Mouse (Mus musculus): Measurements from ENCODE around the gene Wdr46.

Gene Wdr46

DNA sequence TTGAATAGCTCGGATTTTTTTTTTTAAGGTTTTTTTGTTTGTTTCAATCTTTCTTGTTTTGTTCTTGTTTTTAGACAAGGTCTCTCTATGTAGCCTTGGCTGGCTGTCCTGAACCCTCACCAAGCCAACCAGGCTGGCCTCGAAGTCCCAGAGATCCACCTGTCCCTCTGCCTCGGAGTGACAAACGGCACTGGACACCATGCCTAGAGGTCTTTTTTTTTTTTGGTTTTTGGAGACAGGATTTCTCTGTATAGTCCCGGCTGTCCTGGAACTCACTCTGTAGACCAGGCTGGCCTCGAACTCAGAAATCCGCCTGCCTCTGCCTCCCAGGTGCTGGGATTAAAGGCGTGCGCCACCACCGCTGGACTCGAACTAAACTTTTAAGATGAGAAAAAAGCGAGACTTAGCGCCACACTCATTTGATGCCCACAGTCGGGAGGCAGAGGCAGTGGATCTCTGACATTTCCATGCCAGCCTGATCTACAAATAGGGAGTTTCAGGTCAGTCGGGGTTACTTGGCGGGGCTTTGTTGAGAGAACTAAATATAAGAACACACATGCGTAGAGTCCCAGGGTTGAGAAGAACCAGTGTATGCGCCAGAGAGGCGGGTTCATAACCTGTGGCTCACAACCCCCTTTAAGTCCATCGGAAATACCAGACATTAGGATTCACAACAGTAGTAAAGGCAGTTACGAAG lies 12.1 kb upstream of the Wdr46 start:
- DNase-seq (ENCODE audit: low read depth, low spot score), result no peak

DNA sequence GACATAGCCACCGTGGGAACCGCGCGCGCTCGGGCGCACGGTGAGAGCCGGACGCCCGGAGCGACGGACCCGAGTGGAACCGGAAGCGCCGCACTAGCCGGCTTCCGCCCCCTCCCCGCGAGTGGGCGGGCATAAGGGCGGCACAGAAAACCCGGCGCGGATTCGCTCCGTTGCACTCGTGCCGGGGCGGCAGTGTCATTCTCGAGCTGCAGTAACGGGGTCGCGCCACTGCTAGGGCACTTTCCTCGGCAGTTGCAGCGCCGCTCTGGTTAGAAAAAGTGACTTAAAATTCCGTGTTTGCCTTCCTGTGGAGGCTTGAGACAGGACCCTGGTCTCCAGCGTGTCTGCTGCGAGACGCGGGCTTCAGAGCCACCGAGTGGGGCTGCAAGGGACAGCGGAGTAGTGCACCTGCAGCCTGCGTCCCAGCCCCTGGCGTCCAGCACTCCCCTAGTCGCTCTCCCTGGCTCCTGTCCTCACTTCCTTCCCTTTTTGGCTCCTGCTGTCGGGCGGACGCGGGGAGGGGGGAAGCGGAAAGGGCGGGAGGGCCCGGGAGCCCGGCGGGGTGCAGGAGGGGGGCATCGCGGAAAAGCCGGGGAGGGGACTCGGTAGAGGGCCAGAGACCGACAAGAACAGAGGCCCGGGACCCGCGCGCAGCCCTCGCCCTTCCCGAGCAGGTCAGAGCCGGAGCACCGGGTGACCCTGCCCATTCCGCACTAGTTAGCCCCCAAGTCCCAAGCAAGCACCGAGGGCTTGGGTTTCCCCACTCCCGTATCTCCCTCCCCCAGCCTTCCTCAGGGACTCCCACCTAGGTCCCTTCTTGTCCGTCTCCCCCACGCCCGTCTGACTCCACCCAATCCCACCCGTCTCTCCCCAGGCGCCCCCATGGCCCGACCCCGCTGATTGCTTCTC lies 10.8 kb upstream of the Wdr46 start, which contains the start of gene Rgl2:
Gene Rgl2, plus strand, starts transcription at position 173 of the 909 bp plus-strand sequence.
- peak; percentile 85 for DNase-seq (ENCODE audit: low read depth, low spot score)

DNA sequence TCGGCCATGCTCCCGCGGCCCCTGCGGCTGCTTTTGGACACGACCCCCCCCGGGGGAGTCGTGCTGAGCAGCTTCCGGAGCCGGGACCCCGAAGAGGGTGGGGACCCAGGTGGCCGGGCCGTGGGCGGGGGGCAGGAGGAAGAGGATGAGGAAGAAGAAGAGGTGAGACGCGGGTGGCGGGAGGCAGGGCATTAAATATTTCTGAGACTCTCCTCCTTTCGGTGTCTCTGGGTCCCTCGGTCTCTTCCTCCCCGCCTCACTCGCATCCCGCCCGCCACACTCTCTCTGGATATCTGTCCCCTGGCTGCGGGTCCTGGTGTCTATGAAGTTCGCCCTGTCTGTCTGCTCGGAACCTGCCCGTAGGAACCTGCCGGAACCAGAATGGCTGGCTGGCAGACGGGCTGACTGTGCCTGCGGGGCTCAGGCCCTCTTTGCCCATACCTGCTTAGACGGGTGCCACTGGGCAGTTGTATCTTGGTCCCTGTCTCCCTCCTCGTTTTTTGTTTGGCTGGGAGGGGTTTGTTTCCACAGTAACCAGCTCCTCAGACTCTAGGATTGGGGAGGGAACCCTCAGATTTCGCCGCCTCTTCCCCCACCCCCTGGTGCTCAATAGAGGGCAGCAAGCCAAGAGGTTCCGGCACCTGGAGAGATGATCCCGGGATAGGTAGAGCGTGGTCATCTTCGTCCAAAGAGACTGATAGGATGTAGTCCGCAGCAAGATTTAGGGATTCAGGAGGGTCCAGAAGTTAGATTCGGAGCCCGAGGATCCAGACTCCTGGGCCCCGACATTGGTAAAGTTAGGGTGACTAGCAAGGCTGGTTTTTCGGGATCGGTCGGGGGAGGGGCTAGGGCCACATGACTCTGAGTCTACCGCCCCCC lies 9.9 kb upstream of the Wdr46 start:
- peak; percentile 79 for DNase-seq (ENCODE audit: low read depth, low spot score)

DNA sequence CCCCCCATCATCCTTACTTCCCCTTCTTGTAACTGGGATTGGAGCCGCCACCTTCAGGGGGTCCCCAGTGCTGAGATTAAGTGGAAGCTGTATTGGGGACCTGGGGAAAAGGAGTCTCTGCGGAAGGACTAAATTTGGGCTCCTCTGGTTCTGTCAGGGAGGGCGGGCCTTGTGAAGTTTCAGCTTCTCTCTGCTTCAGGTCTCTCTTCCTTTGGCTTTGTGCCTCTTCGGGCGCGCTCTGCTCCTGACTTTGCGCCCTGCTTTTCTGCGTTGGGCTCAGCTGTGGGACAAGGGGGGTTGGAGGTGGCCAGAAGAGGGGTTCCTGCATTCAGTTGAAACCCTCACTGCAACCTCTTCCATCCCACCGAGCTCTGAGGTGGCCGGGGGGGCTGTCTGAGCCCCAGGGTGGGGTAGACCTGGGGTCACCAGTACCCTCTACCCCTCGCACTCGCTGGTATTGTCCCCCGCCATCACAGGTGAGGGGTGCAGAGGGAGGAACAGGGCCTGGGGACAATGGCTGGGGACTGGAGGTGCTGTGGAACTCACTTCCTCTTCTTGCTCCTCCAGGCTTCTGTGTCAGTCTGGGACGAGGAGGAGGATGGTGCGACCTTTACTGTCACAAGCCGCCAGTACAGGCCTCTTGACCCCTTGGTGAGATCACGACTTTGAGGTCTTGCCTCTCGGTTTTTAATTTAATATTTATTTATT lies 9.1 kb upstream of the Wdr46 start:
- DNase-seq (ENCODE audit: low read depth, low spot score), result no peak

DNA sequence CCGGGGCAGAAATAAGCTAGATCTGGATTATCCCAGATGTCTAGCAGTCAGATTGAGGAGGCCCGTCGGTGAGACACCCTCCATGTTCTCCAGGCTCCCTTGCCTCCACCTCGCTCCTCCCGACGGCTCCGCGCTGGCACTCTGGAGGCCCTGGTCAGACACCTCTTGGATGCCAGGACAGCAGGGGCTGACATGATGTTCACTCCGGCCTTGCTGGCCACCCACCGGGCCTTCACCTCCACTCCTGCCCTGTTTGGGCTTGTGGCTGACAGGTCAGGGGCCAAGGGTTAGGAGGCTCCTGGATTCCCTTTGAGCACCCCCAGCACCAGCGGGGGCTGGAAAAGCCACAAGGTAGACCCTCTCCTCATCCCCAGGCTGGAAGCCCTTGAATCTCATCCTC lies 8.5 kb upstream of the Wdr46 start:
- DNase-seq (ENCODE audit: low read depth, low spot score), result no peak

DNA sequence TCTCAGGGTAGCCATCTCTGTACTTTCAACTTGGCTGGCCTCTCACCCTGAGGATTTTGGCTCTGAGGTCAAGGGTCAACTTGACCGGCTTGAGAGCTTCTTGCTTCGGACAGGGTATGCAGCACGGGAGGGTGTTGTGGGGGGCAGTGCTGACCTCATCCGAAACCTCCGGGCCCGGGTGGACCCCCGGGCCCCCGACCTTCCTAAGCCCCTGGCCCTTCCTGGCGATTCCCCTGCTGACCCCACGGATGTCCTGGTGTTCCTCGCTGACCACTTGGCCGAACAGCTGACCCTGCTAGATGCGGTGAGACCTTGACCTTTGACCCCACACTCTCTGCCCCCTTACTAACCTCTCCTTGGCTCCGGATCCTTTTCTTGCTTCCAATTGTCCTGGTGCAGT lies 8.0 kb upstream of the Wdr46 start:
- DNase-seq (ENCODE audit: low read depth, low spot score), result no peak

DNA sequence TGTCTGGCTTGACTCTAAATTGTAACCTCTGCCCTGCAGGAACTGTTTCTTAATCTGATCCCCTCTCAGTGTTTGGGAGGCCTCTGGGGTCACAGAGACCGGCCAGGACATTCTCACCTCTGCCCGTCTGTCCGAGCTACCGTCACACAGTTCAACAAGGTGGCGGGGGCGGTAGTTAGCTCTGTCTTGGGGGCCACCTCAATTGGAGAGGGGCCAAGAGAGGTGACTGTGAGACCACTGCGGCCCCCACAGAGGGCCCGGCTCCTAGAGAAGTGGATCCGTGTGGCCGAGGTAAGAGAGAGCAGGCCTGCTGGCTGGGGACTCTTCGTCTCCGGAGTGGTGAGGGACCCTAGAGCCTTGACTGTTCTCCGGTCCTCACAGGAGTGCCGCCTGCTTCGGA lies 7.5 kb upstream of the Wdr46 start:
- DNase-seq (ENCODE audit: low read depth, low spot score), result no peak

DNA sequence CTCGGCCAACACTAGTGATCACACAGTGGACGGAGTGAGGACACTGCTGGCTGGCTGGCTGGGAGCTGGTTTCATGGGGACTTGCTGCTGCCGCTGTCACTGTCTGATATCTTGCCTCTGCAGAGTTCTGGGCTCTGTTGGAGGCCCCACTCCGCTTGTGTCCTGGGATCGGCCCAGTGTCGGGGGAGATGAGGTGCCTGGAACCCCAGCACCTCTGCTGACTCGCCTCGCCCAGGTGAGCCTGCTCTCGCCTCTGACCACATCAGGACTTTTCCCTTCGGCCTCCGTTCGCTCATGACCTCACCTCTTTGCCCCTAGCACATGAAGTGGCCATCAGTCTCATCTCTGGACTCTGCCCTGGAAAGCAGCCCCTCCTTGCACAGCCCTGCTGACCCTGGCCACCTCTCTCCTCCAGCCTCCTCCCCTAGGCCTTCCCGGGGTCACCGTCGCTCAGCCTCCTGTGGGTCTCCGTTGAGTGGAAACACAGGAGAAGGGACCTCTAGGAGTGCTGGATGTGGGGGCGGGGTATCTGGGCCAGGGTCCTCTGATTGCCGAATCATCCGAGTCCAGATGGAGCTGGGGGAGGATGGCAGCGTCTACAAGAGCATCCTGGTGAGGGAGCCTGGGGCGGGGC lies 4.9 kb upstream of the Wdr46 start:
- no peak for DNase-seq (ENCODE audit: low read depth, low spot score)

DNA sequence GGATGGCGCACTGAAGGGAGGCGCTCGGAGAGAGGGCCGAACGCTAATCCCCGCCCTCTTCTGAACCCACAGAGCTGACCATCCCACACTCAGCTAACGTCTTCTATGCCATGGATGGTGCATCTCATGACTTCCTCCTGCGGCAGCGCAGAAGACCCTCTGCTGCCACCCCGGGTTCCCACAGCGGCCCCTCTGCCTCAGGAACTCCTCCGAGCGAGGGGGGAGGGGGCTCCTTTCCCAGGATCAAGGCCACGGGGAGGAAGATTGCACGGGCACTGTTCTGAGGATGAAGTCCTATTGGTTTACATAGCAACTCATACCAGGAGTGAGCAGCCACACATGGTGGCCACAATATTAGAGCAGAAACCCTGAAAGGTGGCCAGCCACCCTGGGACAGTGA lies 3.5 kb upstream of the Wdr46 start:
- no peak for DNase-seq (ENCODE audit: low read depth, low spot score)

DNA sequence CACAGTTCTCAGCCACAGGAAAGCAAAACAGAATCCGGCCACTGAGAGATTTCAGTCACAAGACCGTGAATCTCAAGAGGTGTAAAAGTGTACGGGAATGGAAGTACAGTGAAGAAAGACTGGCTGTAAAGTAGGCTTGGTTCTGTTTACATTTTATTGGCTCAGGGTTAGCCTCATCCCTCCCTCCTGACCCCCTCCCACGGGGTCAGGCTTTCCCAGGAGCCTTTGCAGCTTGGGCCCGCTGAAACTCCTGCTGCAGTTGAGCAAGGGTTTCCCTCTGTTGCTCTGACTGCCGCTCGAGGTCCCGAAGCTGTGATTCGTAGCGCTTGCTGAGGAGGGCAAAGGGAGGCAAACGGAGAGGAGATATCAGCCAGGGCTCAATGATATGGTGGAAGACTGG lies 1.7 kb upstream of the Wdr46 start:
- no peak for DNase-seq (ENCODE audit: low read depth, low spot score)

DNA sequence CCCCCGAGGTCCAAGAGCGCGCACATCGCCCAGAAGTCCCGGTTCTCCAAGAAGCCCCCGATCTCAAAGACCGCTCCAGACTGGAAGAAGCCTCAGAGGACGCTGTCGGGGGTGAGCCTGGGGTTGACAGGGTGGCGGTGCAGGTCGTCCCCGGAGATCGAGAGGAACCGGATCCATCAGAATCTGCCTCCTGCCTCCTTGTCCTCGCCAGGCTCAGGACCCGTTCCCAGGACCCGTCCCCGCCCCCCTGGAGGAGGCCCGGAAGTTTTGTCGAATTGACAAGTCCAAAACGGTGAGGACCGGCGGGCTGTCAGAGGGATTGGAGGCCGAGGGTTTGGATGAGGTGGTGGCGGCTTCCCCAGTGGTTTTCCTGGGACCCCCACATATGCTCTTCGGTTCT lies 521 bp downstream of the Wdr46 start:
- DNase-seq (ENCODE audit: low read depth, low spot score), result peak; percentile 63

DNA sequence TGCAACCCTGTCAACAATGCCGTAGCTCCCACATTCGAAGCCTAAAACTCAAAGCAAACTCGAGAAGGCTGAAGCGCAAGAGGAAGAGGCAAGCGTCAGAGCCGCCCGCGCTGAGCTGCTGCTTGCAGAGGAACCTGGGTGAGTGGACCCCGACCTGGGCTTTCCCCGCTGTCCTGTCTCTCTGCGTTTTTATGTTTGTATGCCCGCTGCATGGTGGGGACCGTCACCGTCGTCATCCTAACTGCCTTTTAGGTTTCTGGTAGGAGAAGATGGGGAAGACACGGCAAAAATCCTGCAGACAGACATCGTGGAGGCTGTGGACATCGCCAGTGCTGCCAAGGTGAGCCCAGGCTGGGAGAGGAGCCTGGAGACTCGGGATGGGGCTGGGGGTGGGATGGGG lies 921 bp downstream of the Wdr46 start:
- DNase-seq (ENCODE audit: low read depth, low spot score), result no peak

DNA sequence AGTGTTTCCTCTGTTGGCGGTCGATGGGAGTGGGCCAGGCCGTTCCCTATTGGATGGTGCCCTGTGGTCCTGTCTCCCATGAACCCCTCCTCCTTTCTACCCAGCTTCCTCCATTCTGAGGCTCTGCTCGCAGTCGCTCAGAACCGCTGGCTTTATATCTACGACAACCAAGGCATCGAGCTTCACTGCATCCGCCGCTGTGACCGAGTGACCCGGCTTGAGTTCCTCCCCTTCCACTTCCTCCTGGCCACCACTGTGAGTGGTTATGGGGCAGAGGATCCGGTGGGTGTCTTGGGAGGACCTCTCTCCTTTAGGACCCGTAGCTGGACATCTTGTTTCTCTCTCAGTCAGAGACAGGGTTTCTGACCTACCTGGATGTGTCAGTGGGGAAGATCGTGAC lies 3.0 kb downstream of the Wdr46 start:
- no peak for DNase-seq (ENCODE audit: low read depth, low spot score)

DNA sequence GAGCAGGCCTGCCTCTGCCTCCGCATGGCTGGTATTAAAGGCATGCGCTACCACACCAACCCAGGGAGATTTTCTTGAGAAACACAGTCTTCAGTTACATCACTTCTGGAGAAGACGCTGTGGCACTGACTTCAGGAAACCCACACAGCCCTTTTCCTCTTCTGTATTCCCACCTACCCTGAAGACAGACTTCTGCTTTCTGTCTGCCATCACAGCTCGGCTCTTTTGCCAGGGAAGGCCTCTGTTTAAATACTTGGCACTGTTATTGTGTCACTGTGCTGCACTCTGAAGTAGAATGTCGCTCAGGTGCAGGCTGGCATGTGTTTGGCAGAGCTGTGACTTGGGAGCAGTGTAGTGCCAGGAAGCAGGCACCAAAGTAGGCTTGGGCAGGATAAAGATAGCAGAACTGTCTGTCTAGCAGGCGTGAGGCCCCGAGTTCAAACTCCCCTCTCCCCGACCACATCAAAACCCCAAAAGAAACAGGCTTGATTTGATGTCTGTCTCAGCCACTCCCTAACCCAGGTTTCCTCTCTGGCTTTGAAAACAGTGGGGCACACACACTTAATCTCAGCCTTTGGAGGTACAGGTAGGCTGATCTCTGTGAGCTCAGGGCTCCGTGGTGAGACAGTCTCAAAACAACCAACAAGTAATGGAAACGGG lies 7.1 kb downstream of the Wdr46 start:
- no peak for DNase-seq (ENCODE audit: low read depth, low spot score)

DNA sequence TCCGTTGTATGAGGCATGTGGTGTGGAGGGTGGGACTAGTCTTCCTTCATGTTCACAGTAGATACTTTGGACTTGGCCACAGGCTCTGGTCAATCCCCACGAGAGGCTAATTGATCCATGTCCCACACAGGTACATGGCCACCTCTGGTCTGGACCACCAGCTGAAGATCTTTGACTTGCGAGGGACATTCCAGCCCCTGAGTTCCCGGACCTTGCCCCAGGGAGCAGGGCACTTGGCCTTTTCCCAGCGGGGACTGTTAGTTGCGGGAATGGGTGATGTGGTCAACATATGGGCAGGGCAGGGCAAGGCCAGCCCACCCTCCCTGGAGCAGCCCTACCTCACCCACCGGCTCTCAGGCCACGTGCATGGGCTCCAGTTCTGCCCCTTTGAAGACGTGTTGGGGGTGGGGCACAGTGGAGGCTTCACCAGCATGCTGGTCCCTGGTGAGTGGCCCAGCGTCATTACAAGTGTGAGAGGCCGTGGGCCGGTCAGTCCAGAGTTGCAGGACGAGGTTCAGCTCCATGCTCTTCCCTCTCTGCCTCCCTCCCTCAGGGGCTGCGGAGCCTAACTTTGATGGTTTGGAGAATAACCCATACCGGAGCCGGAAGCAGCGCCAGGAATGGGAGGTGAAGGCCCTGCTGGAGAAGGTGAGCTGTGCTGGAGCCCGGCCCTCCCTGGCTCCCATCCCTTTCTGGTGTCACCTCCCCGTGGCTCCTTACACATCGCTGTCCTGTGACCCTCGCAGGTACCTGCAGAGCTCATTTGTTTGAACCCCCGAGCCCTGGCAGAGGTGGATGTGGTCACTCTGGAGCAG lies 7.8 kb downstream of the Wdr46 start:
- DNase-seq (ENCODE audit: low read depth, low spot score), result no peak

DNA sequence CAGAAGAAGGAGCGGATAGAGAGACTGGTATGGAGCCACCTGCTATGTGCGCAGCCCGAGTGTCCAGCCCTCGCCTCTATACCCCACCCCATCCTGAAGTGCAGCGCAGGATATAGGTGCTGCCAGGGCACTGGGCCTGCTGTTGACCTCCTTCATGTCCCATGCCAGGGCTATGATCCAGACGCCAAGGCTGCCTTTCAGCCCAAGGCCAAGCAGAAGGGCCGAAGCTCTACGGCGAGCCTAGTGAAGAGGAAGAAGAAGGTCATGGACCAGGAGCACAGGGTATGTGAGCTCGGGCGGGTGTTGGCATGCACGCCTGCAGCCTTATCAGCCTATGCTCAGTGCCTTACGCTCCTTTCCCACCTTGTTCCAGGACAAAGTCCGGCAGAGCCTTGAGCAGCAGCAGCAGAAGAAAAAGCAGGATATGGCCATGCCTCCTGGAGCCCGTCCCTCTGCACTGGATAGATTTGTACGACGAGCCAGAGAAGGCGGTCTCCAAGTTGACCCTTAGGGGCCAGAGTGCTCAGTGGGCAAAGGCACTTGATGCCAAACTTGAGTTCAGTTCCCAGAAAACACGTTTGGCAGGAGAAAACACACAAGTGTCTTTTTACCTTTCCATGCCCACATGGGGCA lies 8.6 kb downstream of the Wdr46 start:
- DNase-seq (ENCODE audit: low read depth, low spot score), result no peak

DNA sequence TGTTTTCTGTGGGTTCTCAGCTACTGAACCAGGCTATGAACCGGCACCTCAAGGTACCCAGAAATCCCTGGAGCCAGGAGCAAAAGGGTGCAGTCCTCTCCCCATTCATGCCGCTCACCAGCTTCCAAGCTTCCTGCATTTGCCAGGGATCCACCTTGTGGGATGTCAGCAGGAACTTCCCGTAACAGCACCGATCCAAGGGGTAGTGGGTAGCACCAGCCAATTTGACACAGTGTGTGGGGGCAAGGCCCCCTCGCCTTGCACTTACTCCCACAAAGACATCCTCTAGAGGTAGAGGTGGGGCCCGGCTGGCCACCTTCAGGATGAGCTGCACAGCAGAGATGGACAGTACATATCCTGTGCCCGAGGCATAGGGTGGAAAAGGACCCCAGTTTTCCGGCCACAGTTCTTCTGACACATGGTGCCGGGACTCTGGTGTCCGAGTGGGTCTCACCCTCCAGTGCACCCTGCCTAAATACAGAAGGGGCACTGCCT lies 9.7 kb downstream of the Wdr46 start:
- no peak for DNase-seq (ENCODE audit: low read depth, low spot score)

DNA sequence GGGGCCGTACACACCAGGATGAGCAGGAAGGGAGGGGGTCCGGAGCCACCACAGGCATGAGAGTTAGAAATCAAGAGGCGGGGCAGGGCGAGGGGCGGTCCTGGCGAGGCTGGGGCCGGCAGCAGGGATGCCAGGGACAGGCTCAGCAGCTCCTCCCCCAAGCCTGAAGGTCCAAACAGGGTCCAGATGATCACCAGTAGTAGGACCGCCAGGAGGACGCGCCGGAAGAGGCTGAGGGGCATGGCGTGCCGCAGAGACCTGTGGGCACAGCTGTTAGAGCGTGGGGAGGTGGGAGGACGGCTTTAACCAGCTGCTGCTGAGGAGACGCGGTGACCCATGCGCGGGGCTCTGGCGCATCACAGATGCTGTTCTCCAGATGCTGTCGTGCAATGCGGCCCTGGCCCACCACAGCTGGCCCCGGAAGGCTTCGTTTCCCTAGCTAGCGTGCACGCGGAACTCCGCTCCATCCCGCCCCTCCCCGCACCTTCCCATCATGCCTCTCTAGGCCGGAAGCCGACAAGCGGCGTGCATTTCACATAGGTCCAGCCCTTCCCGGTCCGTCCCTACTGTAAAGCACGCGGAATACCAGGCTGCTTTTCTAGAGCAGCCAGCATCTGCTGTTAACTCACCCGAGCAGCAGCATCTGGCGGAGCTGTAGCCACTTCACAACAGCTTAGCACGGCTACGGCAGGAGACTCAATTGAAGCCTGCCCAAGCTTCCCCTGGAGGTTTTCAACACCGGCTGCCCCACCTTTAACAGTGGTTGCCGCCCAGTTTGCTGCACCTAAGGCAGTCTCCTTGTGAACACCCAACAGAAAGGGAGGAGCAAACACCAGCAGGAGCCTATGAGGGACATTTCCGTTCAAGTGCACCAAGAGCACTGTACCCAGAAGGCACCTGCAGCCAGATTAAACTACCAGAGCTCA lies 10.8 kb downstream of the Wdr46 start, which contains the start of gene B3galt4:
Gene B3galt4, minus strand, starts transcription at position 468 of the 926 bp plus-strand sequence.
- DNase-seq (ENCODE audit: low read depth, low spot score), result peak; percentile 95
